Mouse (Mus musculus): Measurements from ENCODE around the gene Cacna1a. TPM values are rescaled to one million over a fixed set of nuclear protein-coding genes. Genes with fewer than 3 reads are reported as not detected.
A peak's percentile ranks its signal among the peaks of the same experiment; 100 is the strongest.

The Cacna1a gene
- polyA plus RNA-seq, 1 experiment = 140 TPM

- no peak for TF ChIP-seq CTCF (IDR thresholded peaks at IDR 0.05; ENCODE audit: extremely low read depth, insufficient read depth, low read length)
- no peak for TF ChIP-seq POLR2A (IDR thresholded peaks at IDR 0.05; ENCODE audit: extremely low read depth, insufficient read depth, low read length)
- Histone ChIP-seq H3K4me3 (ENCODE audit: insufficient read depth, low read length) (no peak overlapping the region), H3K4me1 (ENCODE audit: control insufficient read depth, insufficient read depth, low read length) (no peaks in the 10 kb centered on the region), H3K27ac (ENCODE audit: insufficient read depth, low read length) (no peak overlapping the region)
These were observed 175.8 kb downstream of the Cacna1a start for GRCm38 (mm10) chr8:84564042-84564441.

GRCm38 (mm10) chr8:84565577-84566360 lies 177.5 kb downstream of the Cacna1a start:
- no peak overlapping the region for H3K27ac ChIP-seq (ENCODE audit: insufficient read depth, low read length)
- no peak for TF ChIP-seq CTCF (IDR thresholded peaks at IDR 0.05; ENCODE audit: extremely low read depth, insufficient read depth, low read length)
- TF ChIP-seq POLR2A (IDR thresholded peaks at IDR 0.05; ENCODE audit: extremely low read depth, insufficient read depth, low read length) = no peak
- H3K4me3 ChIP-seq (ENCODE audit: insufficient read depth, low read length) = no peak overlapping the region

GRCm38 (mm10) chr8:84566816-84567413 lies 178.7 kb downstream of the Cacna1a start:
- no peak overlapping the region for H3K4me3 ChIP-seq (ENCODE audit: insufficient read depth, low read length)
- no peaks in the 10 kb centered on the region for H3K4me1 ChIP-seq (ENCODE audit: control insufficient read depth, insufficient read depth, low read length)
- H3K27ac ChIP-seq (ENCODE audit: insufficient read depth, low read length) = no peak overlapping the region
- TF ChIP-seq CTCF (IDR thresholded peaks at IDR 0.05; ENCODE audit: extremely low read depth, insufficient read depth, low read length) (no peak), POLR2A (IDR thresholded peaks at IDR 0.05; ENCODE audit: extremely low read depth, insufficient read depth, low read length) (no peak)

More at GRCm38 (mm10) chr8:84565577-84566360, 177.5 kb downstream of the Cacna1a start:
- H3K4me1 ChIP-seq (ENCODE audit: control insufficient read depth, insufficient read depth, low read length) = no peaks in the 10 kb centered on the region

GRCm38 (mm10) chr8:84567541-84567940 lies 179.3 kb downstream of the Cacna1a start:
- H3K27ac ChIP-seq (ENCODE audit: insufficient read depth, low read length) = no peak overlapping the region
- H3K4me3 ChIP-seq (ENCODE audit: insufficient read depth, low read length) = no peak overlapping the region
- H3K4me1 ChIP-seq (ENCODE audit: control insufficient read depth, insufficient read depth, low read length) = no peaks in the 10 kb centered on the region
- TF ChIP-seq CTCF (IDR thresholded peaks at IDR 0.05; ENCODE audit: extremely low read depth, insufficient read depth, low read length) = no peak
- TF ChIP-seq POLR2A (IDR thresholded peaks at IDR 0.05; ENCODE audit: extremely low read depth, insufficient read depth, low read length) = no peak

GRCm38 (mm10) chr8:84568737-84569136 lies 180.5 kb downstream of the Cacna1a start:
- Histone ChIP-seq H3K4me1 (ENCODE audit: control insufficient read depth, insufficient read depth, low read length) (no peaks in the 10 kb centered on the region), H3K27ac (ENCODE audit: insufficient read depth, low read length) (no peak overlapping the region), H3K4me3 (ENCODE audit: insufficient read depth, low read length) (no peak overlapping the region)
- TF ChIP-seq POLR2A (IDR thresholded peaks at IDR 0.05; ENCODE audit: extremely low read depth, insufficient read depth, low read length) (no peak), CTCF (IDR thresholded peaks at IDR 0.05; ENCODE audit: extremely low read depth, insufficient read depth, low read length) (no peak)

GRCm38 (mm10) chr8:84569921-84570673 lies 181.9 kb downstream of the Cacna1a start:
- Histone ChIP-seq H3K4me1 (ENCODE audit: control insufficient read depth, insufficient read depth, low read length) (no peaks in the 10 kb centered on the region), H3K4me3 (ENCODE audit: insufficient read depth, low read length) (no peak overlapping the region), H3K27ac (ENCODE audit: insufficient read depth, low read length) (no peak overlapping the region)
- TF ChIP-seq CTCF (IDR thresholded peaks at IDR 0.05; ENCODE audit: extremely low read depth, insufficient read depth, low read length) (peak; percentile 31; the same call in 1 of the 2 replicates), POLR2A (IDR thresholded peaks at IDR 0.05; ENCODE audit: extremely low read depth, insufficient read depth, low read length) (no peak)

GRCm38 (mm10) chr8:84577432-84577831 lies 189.2 kb downstream of the Cacna1a start:
- H3K27ac ChIP-seq (ENCODE audit: insufficient read depth, low read length) = no peak overlapping the region
- TF ChIP-seq CTCF (IDR thresholded peaks at IDR 0.05; ENCODE audit: extremely low read depth, insufficient read depth, low read length) (no peak), POLR2A (IDR thresholded peaks at IDR 0.05; ENCODE audit: extremely low read depth, insufficient read depth, low read length) (no peak)
- no peaks in the 10 kb centered on the region for H3K4me1 ChIP-seq (ENCODE audit: control insufficient read depth, insufficient read depth, low read length)
- H3K4me3 ChIP-seq (ENCODE audit: insufficient read depth, low read length) = no peak overlapping the region

- TF ChIP-seq CTCF (IDR thresholded peaks at IDR 0.05; ENCODE audit: extremely low read depth, insufficient read depth, low read length) (peak; percentile 59), POLR2A (IDR thresholded peaks at IDR 0.05; ENCODE audit: extremely low read depth, insufficient read depth, low read length) (no peak)
- no peaks in the 10 kb centered on the region for H3K4me1 ChIP-seq (ENCODE audit: control insufficient read depth, insufficient read depth, low read length)
These were observed 191.4 kb downstream of the Cacna1a start for GRCm38 (mm10) chr8:84579595-84579994.

GRCm38 (mm10) chr8:84585311-84585710 lies 197.1 kb downstream of the Cacna1a start:
- no peaks in the 10 kb centered on the region for H3K4me1 ChIP-seq (ENCODE audit: control insufficient read depth, insufficient read depth, low read length)
- no peak for TF ChIP-seq POLR2A (IDR thresholded peaks at IDR 0.05; ENCODE audit: extremely low read depth, insufficient read depth, low read length)
- peak; percentile 15; the same call in 1 of the 2 replicates for TF ChIP-seq CTCF (IDR thresholded peaks at IDR 0.05; ENCODE audit: extremely low read depth, insufficient read depth, low read length)
- H3K4me3 ChIP-seq (ENCODE audit: insufficient read depth, low read length) = no peak overlapping the region
- no peak overlapping the region for H3K27ac ChIP-seq (ENCODE audit: insufficient read depth, low read length)

More at GRCm38 (mm10) chr8:84579595-84579994, 191.4 kb downstream of the Cacna1a start:
- no peak overlapping the region for H3K4me3 ChIP-seq (ENCODE audit: insufficient read depth, low read length)
- H3K27ac ChIP-seq (ENCODE audit: insufficient read depth, low read length) = no peak overlapping the region

Data from cortical plate, adult 2 months (tissue).